8 mouse cellular contexts compared by ENCODE assay signal in the genomic region with DNA sequence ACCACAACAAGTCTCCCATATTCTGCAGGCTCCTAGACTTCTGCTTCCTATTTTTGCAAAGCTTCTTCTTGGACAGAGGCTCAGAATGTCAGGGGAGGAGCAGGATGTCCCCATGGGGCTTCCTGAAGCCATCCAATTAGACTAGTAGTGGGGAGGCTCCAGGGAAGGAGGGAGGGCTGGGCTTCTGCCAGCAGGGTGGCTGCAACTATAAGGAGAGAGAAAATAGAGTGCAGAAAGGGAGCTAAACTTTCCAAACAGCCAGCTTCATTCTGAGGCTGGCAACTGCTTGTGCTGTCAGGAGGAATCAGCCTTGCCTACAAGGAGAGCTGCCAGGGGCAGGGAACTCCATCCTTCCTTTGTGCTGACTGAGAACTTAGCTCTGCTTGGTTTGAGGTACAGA.
A peak's percentile ranks its signal among the peaks of the same experiment; 100 is the strongest.
DNase-seq lines count a peak whose midpoint lies in the region; ATAC-seq lines count a peak whose summit lies in the region.

No protein-coding gene starts in this region.

- H3K27me3 ChIP-seq in forebrain, embryonic 13.5 days = no peaks in the 10 kb centered on the region
- no peaks in the 10 kb centered on the region for H3K27me3 ChIP-seq in forebrain, embryonic 11.5 days (ENCODE audit: control insufficient read depth, insufficient read depth, low read length)
- no peaks in the 10 kb centered on the region for H3K27me3 ChIP-seq in neural tube, embryonic 15.5 days (replicated peaks)

- no peak overlapping the region for H3K4me2 ChIP-seq in forebrain, embryonic 13.5 days
- H3K4me2 ChIP-seq in forebrain, embryonic 11.5 days (ENCODE audit: low read depth, low read length, severe bottlenecking) = no peak overlapping the region
- no peak overlapping the region for H3K4me2 ChIP-seq in neural tube, embryonic 15.5 days

- DNase-seq in forebrain, embryonic 11.5 days (ENCODE audit: low spot score) = no peak
- peak; percentile 37 for DNase-seq in lung, postnatal 10 days
- no peak for DNase-seq in lung, postnatal 25 days (ENCODE audit: low spot score)
- peak; percentile 17 for DNase-seq in gastrocnemius, postnatal 10 days
- DNase-seq in right cerebral cortex, adult 2 months (ENCODE audit: low spot score in 2 of 2) = peak; percentile 19 to 22
- DNase-seq in urinary bladder, adult 18-20 months (ENCODE audit: low spot score in 2 of 2) = no peak

- H3K4me3 ChIP-seq in forebrain, embryonic 13.5 days = no peak overlapping the region
- H3K4me3 ChIP-seq in forebrain, embryonic 11.5 days (ENCODE audit: low read depth, low read length) = no peak overlapping the region
- H3K4me3 ChIP-seq in neural tube, embryonic 15.5 days (replicated peaks) = no peak overlapping the region

- H3K36me3 ChIP-seq in forebrain, embryonic 13.5 days (ENCODE audit: poor library complexity, severe bottlenecking) = no peaks in the 10 kb centered on the region
- no peaks in the 10 kb centered on the region for H3K36me3 ChIP-seq in forebrain, embryonic 11.5 days (ENCODE audit: control insufficient read depth, insufficient read depth, low read length)
- no peaks in the 10 kb centered on the region for H3K36me3 ChIP-seq in neural tube, embryonic 15.5 days

- no peak overlapping the region for H3K27ac ChIP-seq in forebrain, embryonic 13.5 days
- H3K27ac ChIP-seq in forebrain, embryonic 11.5 days (ENCODE audit: low read depth, low read length) = no peak overlapping the region
- no peak overlapping the region for H3K27ac ChIP-seq in neural tube, embryonic 15.5 days (replicated peaks)

- peak; percentile 69; the same call in 1 of the 2 replicates for ATAC-seq in forebrain, embryonic 13.5 days
- ATAC-seq in forebrain, embryonic 11.5 days (replicated peaks; ENCODE audit: low FRiP score) = no peak
- no peak; the same call in 1 of the 2 replicates for ATAC-seq in neural tube, embryonic 15.5 days (ENCODE audit: low FRiP score)

- H3K9me3 ChIP-seq in forebrain, embryonic 13.5 days (replicated peaks) = no peaks in the 10 kb centered on the region
- H3K9me3 ChIP-seq in forebrain, embryonic 11.5 days (ENCODE audit: control insufficient read depth, low read length) = no peaks in the 10 kb centered on the region
- no peaks in the 10 kb centered on the region for H3K9me3 ChIP-seq in neural tube, embryonic 15.5 days (replicated peaks)

- peaks cover 6% of the 10 kb centered on the region; the same call in 1 of the 2 replicates for H3K4me1 ChIP-seq in forebrain, embryonic 13.5 days
- H3K4me1 ChIP-seq in forebrain, embryonic 11.5 days (replicated peaks; ENCODE audit: control insufficient read depth, insufficient read depth, low read length) = no peaks in the 10 kb centered on the region
- 0 out of 2 replicates have a peak, but pooled peaks cover 5% of the 10 kb centered on the region for H3K4me1 ChIP-seq in neural tube, embryonic 15.5 days

- H3K9ac ChIP-seq in forebrain, embryonic 13.5 days = no peak overlapping the region
- no peak overlapping the region for H3K9ac ChIP-seq in forebrain, embryonic 11.5 days (ENCODE audit: low read length)
- H3K9ac ChIP-seq in neural tube, embryonic 15.5 days (replicated peaks) = no peak overlapping the region

Comparison
In these comparisons a context has a peak if more than half of its experiments do, and no peak if none do; other contexts are left out.
1. DNase-seq: peak in lung, postnatal 10 days (single experiment), gastrocnemius, postnatal 10 days (single experiment) and right cerebral cortex, adult 2 months (2 of 2); none in forebrain, embryonic 11.5 days (single experiment), lung, postnatal 25 days (single experiment) and urinary bladder, adult 18-20 months (0 of 2).